Mouse (Mus musculus) right cerebral cortex, adult 2 months (tissue): ENCODE measurements around the gene Tmem132d.

Experiments used
- DNase-seq, 2 experiments: peaks; one replicate each; pipeline ENCODE4 v3.0.0; 2021 to 2022; ENCODE audit warnings: low spot score in 2 of 2

The Tmem132d gene

GRCm38 (mm10) chr5:128211125-128211524 is 221.8 kb downstream of the Tmem132d start:
- no peak for DNase-seq

GRCm38 (mm10) chr5:128205716-128206115 is 227.2 kb downstream of the Tmem132d start:
- DNase-seq, result no peak

- DNase-seq, result peak; percentile 13 to 35
Measured at GRCm38 (mm10) chr5:128204685-128205320, 228.1 kb downstream of the Tmem132d start.

DNA sequence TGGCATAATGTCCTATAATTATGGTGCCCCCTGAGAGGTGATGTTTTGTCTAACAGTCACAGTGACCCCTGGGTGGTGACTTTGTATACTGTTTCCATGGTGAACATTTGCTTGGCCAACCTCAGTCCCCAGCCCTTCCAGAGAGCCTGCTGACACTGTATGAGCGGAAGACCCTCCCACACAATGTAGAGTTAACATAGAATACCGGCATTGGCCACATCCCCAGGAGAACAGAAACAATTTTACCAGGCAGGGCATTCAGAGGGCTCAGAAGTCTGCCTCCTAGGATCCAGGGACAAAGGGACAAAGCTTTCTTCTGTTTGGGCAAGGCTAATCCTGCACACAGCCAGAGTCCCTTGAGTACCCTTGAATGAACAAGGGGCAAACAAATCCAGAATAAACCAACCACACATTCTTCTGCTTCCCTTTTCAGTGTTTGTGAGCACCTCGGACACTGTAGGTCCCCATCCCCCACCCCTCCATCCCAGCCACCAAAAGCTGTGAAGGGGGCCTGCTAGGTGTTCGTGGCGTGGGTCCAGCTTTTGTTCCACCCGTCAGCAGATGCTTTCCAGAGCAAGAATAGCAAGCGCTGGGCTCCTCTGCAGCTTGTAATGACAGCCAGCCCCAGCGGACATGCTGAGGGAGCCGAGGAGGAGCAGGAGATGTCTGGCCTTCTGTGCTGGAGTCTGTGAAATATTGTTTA is 228.8 kb downstream of the Tmem132d start:
- DNase-seq, result peak; percentile 21 to 37

DNA sequence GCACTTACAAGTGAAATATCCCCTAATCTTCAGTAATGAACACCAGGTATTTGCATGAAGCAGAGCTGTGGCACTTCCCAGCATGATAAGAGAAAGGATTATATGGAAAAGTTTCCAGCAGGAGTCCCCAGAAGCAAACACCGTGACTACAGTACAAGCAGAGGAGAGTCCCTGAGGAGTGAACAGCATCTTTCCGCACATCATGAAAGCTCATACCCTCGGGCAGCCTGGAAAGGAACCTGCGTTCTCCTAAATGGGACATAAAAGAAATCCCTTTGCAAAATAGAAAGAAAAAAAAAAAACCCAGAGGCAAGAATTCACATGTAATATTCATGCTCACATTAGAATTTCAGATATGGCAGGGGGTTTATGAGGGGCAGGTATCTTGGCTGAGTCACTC is 238.8 kb downstream of the Tmem132d start:
- no peak for DNase-seq

GRCm38 (mm10) chr5:128192485-128193055 is 240.3 kb downstream of the Tmem132d start:
- DNase-seq, result no peak

- DNase-seq, result no peak
Measured at GRCm38 (mm10) chr5:128191710-128192109, 241.2 kb downstream of the Tmem132d start.

GRCm38 (mm10) chr5:128190243-128190820 is 242.5 kb downstream of the Tmem132d start:
- DNase-seq, result no peak

DNA sequence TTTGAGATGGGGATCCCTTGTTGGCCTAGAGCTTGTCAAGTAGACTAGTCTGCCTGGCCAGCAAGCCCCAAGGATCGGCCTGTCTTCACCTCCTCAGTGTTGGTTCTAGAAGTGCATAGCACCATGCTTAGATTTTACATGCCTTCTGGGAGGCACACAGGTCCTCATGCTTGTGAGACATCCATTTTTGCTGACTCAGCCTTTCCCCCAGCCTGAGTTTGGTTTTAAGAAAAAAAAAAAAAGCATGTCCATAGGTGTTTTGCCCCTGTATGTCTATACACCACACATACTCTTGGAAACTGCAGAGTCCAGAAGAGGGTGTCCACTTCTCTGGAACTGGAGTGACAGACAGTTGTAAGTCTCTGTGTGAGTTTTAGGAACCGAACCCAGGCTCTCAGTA is 256.6 kb downstream of the Tmem132d start:
- DNase-seq, result no peak

GRCm38 (mm10) chr5:128158901-128159675 is 273.8 kb downstream of the Tmem132d start:
- DNase-seq, result no peak

- DNase-seq, result no peak
Measured at GRCm38 (mm10) chr5:128151461-128151860, 281.4 kb downstream of the Tmem132d start.

DNA sequence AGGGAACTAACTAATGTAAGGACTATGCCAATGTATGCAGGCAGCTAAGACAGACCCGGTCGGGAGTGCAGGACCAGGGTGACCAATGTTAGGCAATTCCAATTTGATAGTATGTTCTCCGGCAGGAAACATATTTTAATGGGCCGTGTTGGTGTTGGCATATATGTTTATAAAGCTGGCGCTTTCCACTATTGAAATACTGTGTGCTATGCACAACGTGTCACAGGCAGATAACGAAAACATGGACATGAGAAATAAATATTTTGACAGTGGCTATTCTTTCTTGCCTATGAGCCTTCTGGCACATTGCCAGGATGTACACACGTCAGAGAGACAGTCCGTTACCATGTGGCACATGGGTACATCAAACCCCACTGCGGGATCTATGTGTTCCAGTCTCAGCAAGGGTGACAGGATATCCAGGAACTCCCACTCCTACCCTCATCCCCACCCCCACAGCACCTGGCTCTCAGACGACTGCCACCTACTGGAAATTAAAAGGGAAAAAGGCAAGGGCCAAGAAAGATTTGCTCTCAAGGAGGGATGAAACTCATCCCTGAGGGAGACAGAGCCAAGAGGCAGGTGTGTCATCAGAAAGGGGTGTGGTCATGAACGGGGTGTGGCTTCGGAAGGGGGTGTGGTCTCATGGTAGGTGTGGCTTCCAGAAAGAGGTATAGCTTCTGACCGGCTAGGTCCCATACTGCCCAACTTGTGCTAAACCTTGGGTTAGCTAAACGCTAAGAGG is 285.8 kb downstream of the Tmem132d start:
- DNase-seq, result no peak

GRCm38 (mm10) chr5:128144799-128145198 is 288.1 kb downstream of the Tmem132d start:
- DNase-seq, result peak; percentile 24 to 27

DNA sequence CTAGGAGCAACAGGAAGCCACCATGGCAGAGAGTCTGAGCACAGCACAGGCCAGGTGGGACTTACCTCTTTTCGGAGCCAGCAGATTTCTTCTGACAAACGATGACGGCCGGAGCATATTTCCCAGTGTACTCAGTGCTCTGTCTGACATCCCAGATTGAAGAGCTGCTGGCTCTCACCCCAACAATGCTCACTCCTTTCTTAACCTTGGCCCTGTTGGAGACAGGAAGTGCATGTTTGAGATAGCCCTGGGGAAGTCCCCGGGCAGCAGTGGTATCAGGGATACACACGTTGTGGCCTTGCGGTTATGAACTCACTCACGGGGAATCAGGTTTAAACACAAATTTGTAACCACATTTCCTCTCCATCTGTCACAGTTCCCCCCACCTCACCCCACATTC is 296.1 kb downstream of the Tmem132d start:
- no peak for DNase-seq

DNA sequence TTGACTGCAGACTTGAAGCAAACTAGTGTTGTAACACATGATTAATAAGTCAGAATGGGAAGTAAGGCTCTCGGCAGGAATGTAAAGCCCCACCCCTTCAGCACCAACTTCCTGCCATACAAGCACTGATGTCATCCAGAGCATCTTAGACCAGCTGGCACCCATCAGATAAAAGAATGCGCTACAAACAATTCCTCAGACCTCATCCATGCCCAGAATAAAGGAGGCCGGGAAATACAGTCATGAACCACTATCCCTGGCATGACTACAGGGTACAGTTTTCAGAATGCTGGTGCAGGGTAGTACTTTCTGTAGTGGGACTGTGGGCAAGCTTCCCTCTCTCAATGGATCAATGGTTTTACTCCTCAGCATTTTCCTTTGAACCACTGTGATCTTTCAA is 310.2 kb downstream of the Tmem132d start:
- no peak for DNase-seq

DNA sequence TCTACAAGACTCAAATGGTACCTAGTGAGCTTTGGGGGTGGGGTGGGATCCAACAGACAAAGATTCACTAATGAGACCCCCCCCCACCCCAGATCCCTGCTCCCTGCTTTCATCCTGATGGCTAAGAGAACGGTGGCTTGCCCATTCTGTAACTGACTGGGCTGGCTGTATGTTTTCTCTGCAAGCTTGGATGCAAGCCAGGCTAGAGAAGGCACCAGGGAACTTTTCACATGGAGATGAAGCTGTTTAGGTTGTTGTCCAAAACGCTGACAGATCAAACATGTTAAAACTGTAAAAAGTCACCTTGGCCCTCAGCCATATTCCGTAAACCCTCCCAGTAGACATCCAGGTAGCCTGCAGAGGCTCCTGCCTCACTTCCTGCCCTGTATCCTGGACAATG is 313.7 kb downstream of the Tmem132d start:
- no peak for DNase-seq

- no peak for DNase-seq
Measured at GRCm38 (mm10) chr5:128113107-128113506, 319.8 kb downstream of the Tmem132d start.

DNA sequence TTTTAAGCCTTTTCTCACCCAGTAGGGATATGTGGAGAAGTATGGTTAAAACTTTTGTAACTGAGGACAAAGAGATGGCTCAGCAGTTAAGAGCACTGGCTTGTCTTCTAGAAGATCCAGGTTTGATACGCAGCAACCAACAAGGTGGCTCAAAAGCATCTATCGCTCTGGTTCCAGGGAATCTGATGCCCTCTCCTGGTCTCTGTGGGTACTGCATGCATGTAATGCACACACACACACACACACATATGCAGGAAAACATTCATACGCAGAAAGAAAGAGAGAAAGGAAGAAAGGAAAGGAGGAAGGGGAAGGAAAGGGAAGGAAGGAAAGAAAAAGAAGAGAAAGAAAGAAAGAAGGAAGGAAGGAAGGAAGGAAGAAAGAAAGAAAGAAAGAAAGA is 320.4 kb downstream of the Tmem132d start:
- no peak for DNase-seq

- no peak for DNase-seq
Measured at GRCm38 (mm10) chr5:128111664-128112063, 321.2 kb downstream of the Tmem132d start.

DNA sequence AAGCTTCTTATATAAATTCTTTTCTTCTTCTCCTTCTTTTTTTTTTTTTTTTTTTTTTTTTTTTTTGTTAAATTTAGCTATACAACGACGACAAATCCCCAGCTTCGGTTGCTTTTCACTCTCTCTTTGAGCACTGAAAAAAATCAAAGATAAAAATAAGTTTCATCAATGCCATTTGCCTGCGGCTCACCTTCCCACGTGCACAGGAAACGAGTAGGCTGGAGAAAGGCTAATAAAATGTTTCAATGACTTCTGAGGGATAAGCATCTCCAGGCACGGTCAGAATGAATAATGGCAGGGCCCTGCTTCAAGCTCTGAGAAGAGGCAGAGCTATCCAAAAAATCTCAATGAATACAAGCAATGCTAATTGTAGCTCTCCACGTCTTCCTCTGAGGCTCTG is 330.3 kb downstream of the Tmem132d start:
- peak; percentile 36 to 40 for DNase-seq

GRCm38 (mm10) chr5:128100331-128100730 is 332.5 kb downstream of the Tmem132d start:
- no peak for DNase-seq
